Mouse (Mus musculus) kidney, postnatal 0 days (tissue): ENCODE results near the gene Ntf5. TPM values are rescaled to one million over a fixed set of nuclear protein-coding genes. Genes with fewer than 3 reads are reported as not detected.

ENCODE experiments used
- ATAC-seq: fragments of 200-750 bp; cut with Nextera tagmentation; replicated peaks from 2 replicates; pipeline ENCODE4 v1.8.0; 2017; ENCODE audit warnings: low read depth, moderate number of reproducible peaks, moderate TSS enrichment, moderate library complexity; ENCODE audit not compliant: low FRiP score
- DNase-seq: peaks from one replicate; pipeline ENCODE4 v3.0.0-alpha.2; 2016; ENCODE audit warnings: low spot score
- H3K27ac ChIP-seq: fragments of 300-500 bp; sonication (generic); 2 replicates; pipeline ENCODE4 v1.5.1; 2014; ENCODE audit warnings: mild to moderate bottlenecking
- H3K27me3 ChIP-seq: fragments of 300-500 bp; sonication (generic); 2 replicates; pipeline ENCODE4 v1.6.1; 2014; ENCODE audit warnings: low read length, mixed read lengths; ENCODE audit not compliant: insufficient read depth
- H3K36me3 ChIP-seq: fragments of 300-500 bp; sonication (generic); 2 replicates; pipeline ENCODE4 v1.6.1; 2014; ENCODE audit warnings: low read length, mixed read lengths; ENCODE audit not compliant: insufficient read depth
- H3K4me1 ChIP-seq: fragments of 300-500 bp; sonication (generic); replicated peaks from 2 replicates; pipeline ENCODE4 v1.6.1; 2014; ENCODE audit warnings: antibody characterized with exemption, low read length, mixed read lengths; ENCODE audit not compliant: insufficient read depth
- H3K4me2 ChIP-seq: fragments of 300-500 bp; sonication (generic); 2 replicates; pipeline ENCODE4 v1.6.1; 2014; ENCODE audit warnings: mild to moderate bottlenecking, low read length, moderate library complexity, mixed read lengths
- H3K4me3 ChIP-seq: fragments of 300-500 bp; sonication (generic); replicated peaks from 2 replicates; pipeline ENCODE4 v1.5.1; 2014; ENCODE audit warnings: low read depth, low read length
- H3K9ac ChIP-seq: fragments of 300-500 bp; sonication (generic); 2 replicates; pipeline ENCODE4 v1.6.1; 2014; ENCODE audit warnings: low read depth, low read length
- H3K9me3 ChIP-seq: fragments of 300-500 bp; sonication (generic); replicated peaks from 2 replicates; pipeline ENCODE4 v1.6.1; 2016; ENCODE audit warnings: low read length, inconsistent platforms, mixed read lengths
- CTCF ChIP-seq: IDR thresholded peaks from 2 replicates; pipeline ENCODE4 v1.5.1; 2016; ENCODE audit warnings: antibody characterized with exemption, low read depth, mild to moderate bottlenecking, moderate library complexity
- WGBS: fragments of 180-500 bp; shearing (Covaris S2); extraction: QIAGEN DNeasy Blood & Tissue Kit; methylation state at CpG from one replicate; pipeline ENCODE4 v1.1.7; 2014; 5-methylcytosine and 5-hydroxymethylcytosine counted together
- polyA plus RNA-seq: library from polyadenylated mRNA; unstranded; fragments of >200 nt; fragmentation: Nextera tagmentation; extraction: Ambion mirVana; gene quantifications from 2 replicates; pipeline ENCODE4 v1.2.1, GENCODE M21; 2015

Gene Ntf5
- polyA plus RNA-seq, 1 experiment from 2014 or later, result 1.5 TPM

- ATAC-seq, result no peak
- H3K9ac ChIP-seq, result peak overlapping the region; percentile 80
- no peaks in the 10 kb centered on the region for H3K27me3 ChIP-seq
- no peak for TF ChIP-seq CTCF
- H3K27ac ChIP-seq, result peak overlapping the region; percentile 88
- H3K36me3 ChIP-seq, result 0 out of 2 replicates have a peak, but pooled peaks cover 6% of the 10 kb centered on the region
- no peak for DNase-seq
- peaks cover 30% of the 10 kb centered on the region for H3K4me1 ChIP-seq
- peak overlapping the region; percentile 69 for H3K4me3 ChIP-seq
- H3K4me2 ChIP-seq, result peak overlapping the region; percentile 99
- H3K9me3 ChIP-seq, result no peaks in the 10 kb centered on the region
- WGBS, result 1% methylated on average over 7 of the region's 7 CpGs
These were observed 20.3 kb downstream of the Ntf5 start for GRCm38 (mm10) chr7:45433835-45434202.

DNA sequence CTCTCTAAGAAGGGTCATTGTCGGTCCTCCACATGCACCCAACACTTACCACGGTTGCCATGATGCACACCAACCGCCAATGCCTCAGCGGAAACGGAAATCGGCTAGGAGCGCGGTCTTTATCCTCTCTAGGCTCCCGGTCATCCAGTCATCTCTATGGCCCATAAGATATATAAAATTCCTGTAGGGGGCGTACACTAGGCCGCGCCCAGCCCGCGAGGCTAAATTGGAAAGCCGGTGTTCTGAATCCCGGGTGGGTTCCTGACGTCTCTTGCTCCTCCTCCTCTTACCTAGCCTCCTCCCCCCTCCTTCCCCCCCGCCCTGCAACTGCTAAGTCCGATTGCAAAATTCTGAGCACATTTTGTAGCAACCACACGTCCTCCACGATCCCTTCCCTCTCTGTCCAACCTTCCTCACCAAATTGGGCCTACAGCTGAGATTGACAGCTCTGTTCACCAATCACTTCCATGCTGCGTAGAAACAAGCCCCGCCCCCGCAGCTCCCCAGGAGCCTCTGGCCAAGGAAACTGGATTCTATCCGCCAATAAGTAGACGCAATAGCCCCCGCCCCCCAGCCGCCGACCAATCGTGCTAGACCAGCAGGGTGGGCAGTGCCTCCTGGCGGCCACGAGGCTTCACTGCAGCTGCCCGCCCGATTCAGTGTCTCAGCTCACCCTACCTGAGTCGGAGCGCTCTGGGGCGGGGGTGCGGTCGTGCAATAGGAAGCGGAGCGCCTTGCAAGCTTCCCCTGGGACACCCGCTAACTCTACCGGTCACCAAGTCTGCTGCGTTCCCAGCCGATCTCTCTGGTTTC is 20.9 kb downstream of the Ntf5 start, which contains the start of gene Gys1:
Gene Gys1, plus strand, starts transcription at position 642 of the 813 bp plus-strand sequence.
- H3K9me3 ChIP-seq, result no peaks in the 10 kb centered on the region
- WGBS, result under 1% methylated on average over 45 of the region's 45 CpGs
- H3K4me3 ChIP-seq, result peak within 1 kb of the TSS; percentile 69
- H3K4me1 ChIP-seq, result peaks cover 30% of the 10 kb centered on the region
- ATAC-seq (peak; percentile 95), DNase-seq (peak; percentile 100)
- H3K36me3 ChIP-seq, result 0 out of 2 replicates have a peak, but pooled peaks cover 6% of the 10 kb centered on the region
- H3K27ac ChIP-seq, result peak within 1 kb of the TSS; percentile 88
- H3K4me2 ChIP-seq, result peak within 1 kb of the TSS; percentile 99
- no peaks in the 10 kb centered on the region for H3K27me3 ChIP-seq
- H3K9ac ChIP-seq, result peak within 1 kb of the TSS; percentile 80
- peak; percentile 95 for TF ChIP-seq CTCF

DNA sequence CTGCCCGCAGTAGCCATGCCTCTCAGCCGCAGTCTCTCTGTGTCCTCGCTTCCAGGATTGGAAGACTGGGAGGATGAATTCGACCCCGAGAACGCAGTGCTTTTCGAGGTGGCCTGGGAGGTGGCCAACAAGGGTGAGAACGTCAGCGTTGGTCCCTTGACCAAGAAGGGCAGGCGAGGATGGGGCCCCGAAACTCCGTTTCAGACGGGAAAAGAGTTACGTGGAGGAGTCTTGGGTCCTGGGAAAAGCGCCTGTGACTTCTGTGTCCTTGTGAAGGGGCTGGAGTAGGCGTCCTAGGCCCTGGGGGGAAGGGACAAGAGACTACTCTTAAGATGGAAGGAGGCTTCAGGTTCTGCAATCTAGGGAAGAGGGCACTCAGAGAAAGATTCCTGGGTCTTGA is 21.5 kb downstream of the Ntf5 start:
- Histone ChIP-seq H3K9me3 (no peaks in the 10 kb centered on the region), H3K27ac (peak overlapping the region; percentile 62), H3K4me3 (peak overlapping the region; percentile 46), H3K4me2 (peak overlapping the region; percentile 64), H3K4me1 (peaks cover 30% of the 10 kb centered on the region), H3K36me3 (0 out of 2 replicates have a peak, but pooled peaks cover 6% of the 10 kb centered on the region), H3K27me3 (no peaks in the 10 kb centered on the region), H3K9ac (peak overlapping the region; percentile 70)
- 1% methylated on average over 16 of the region's 16 CpGs for WGBS
- DNase-seq, result no peak
- TF ChIP-seq CTCF, result no peak
- ATAC-seq, result no peak

DNA sequence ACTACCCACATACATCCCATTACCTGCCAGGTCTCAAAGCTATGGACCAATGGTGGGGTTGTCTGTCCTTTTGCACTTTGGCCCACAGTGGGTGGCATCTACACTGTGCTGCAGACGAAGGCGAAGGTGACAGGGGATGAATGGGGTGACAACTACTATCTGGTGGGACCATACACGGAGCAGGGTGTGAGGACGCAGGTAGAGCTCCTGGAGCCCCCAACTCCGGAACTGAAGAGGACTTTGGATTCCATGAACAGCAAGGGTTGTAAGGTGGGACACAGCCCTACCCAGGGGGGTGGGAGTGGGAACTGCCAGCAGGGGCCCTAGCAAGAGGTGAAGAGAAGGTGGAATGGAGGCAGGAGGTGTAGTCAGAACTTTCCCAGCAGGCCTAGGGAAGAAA is 22.9 kb downstream of the Ntf5 start:
- no peak for TF ChIP-seq CTCF
- Histone ChIP-seq H3K4me3 (no peak overlapping the region), H3K27ac (no peak overlapping the region), H3K36me3 (0 out of 2 replicates have a peak, but pooled peaks cover 1% of the 10 kb centered on the region), H3K9me3 (no peaks in the 10 kb centered on the region), H3K27me3 (no peaks in the 10 kb centered on the region), H3K9ac (no peak overlapping the region), H3K4me2 (peak overlapping the region; percentile 64; the same call in 1 of the 2 replicates), H3K4me1 (peaks cover 30% of the 10 kb centered on the region)
- 97% methylated on average over 5 of the region's 5 CpGs for WGBS
- DNase-seq, result no peak
- ATAC-seq, result no peak

- WGBS, result 42% methylated on average over 6 of the region's 6 CpGs
- no peak for DNase-seq
- no peak overlapping the region; the same call in 1 of the 2 replicates for H3K4me2 ChIP-seq
These were observed 23.6 kb downstream of the Ntf5 start for GRCm38 (mm10) chr7:45437046-45437445.

DNA sequence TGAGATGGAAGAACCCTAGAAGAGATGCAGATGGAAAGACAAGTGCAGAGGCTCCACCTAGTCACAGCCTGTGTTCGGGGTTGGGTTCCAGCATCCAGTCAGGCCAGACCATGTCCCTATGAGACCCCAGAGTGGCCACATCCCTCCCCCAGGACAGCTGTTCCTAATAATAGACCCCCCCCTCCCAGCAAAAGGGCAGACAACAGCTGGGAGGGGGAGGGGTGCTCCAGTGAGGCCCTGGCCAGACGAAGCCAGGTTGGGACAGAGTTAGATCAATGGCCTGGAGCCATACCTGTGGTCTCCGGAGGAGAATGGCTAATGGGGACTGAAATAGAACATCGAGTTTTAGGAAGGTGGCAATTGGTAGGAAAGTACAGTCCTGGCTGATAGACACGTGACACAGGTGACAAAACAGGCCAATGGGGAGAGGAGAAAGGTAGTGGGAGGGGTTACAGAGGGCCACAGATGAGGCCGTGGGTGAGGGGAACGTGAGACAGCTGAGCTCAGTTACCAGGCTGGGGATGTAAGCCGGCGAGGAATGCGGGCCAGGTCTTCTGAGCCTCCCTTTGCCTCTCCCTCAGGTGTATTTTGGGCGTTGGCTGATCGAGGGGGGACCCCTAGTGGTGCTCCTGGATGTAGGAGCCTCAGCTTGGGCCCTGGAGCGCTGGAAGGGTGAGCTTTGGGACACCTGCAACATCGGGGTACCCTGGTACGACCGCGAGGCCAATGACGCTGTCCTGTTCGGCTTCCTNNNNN is 24.2 kb downstream of the Ntf5 start, which contains the start of gene Ruvbl2:
Gene Ruvbl2, minus strand, starts transcription at position 576 of the 756 bp plus-strand sequence.
- peak; percentile 59 for TF ChIP-seq CTCF
- Histone ChIP-seq H3K27ac (0 out of 2 replicates have a peak within 1 kb of the TSS, but pooled peaks have one; percentile 13), H3K4me1 (peaks cover 30% of the 10 kb centered on the region), H3K36me3 (0 out of 2 replicates have a peak, but pooled peaks cover 10% of the 10 kb centered on the region), H3K9ac (peak within 1 kb of the TSS; percentile 27; the same call in 1 of the 2 replicates), H3K9me3 (no peaks in the 10 kb centered on the region), H3K4me3 (no peak within 1 kb of the TSS), H3K4me2 (peak within 1 kb of the TSS; percentile 25; the same call in 1 of the 2 replicates), H3K27me3 (no peaks in the 10 kb centered on the region)
- 27% methylated on average over 19 of the region's 19 CpGs for WGBS
- ATAC-seq (no peak), DNase-seq (no peak)

More at GRCm38 (mm10) chr7:45437046-45437445, 23.6 kb downstream of the Ntf5 start:
- H3K9ac ChIP-seq, result no peak overlapping the region
- no peak for ATAC-seq
- no peak for TF ChIP-seq CTCF
- H3K4me1 ChIP-seq, result peaks cover 30% of the 10 kb centered on the region
- no peaks in the 10 kb centered on the region for H3K9me3 ChIP-seq
- 0 out of 2 replicates have a peak, but pooled peaks cover 5% of the 10 kb centered on the region for H3K36me3 ChIP-seq
- H3K27ac ChIP-seq, result 0 out of 2 replicates have a peak overlapping the region, but pooled peaks have one; percentile 13
- no peak overlapping the region for H3K4me3 ChIP-seq
- H3K27me3 ChIP-seq, result no peaks in the 10 kb centered on the region
